Mouse (Mus musculus): ENCODE results near the gene Sept1. TPM values are rescaled to one million over a fixed set of nuclear protein-coding genes. Genes with fewer than 3 reads are reported as not detected.

Gene Sept1
- polyA plus RNA-seq, 1 experiment from 2014 or later, result 15.0 TPM

GRCm38 (mm10) chr7:127194011-127194632, 38.8 kb downstream of the Sept1 start:
- Histone ChIP-seq H3K4me1 (ENCODE audit: control insufficient read depth, insufficient read depth, low read length) (peaks cover 23% of the 10 kb centered on the region), H3K27me3 (ENCODE audit: control insufficient read depth, insufficient read depth, low read length) (no peaks in the 10 kb centered on the region), H3K9ac (ENCODE audit: low read length) (peak overlapping the region; percentile 86; the same call in 1 of the 2 replicates), H3K4me2 (ENCODE audit: low read depth, low read length) (peak overlapping the region; percentile 93; the same call in 1 of the 2 replicates), H3K4me3 (replicated peaks; ENCODE audit: low read length) (no peak overlapping the region; the same call in 1 of the 2 replicates), H3K9me3 (replicated peaks; ENCODE audit: control insufficient read depth, low read length) (no peaks in the 10 kb centered on the region), H3K36me3 (ENCODE audit: control insufficient read depth, insufficient read depth, low read length) (peaks cover 22% of the 10 kb centered on the region), H3K27ac (ENCODE audit: low read length) (no peak overlapping the region)
- no peak for ATAC-seq (ENCODE audit: insufficient read depth, low FRiP score)
- WGBS, result 87% methylated on average over 17 of the region's 17 CpGs

DNA sequence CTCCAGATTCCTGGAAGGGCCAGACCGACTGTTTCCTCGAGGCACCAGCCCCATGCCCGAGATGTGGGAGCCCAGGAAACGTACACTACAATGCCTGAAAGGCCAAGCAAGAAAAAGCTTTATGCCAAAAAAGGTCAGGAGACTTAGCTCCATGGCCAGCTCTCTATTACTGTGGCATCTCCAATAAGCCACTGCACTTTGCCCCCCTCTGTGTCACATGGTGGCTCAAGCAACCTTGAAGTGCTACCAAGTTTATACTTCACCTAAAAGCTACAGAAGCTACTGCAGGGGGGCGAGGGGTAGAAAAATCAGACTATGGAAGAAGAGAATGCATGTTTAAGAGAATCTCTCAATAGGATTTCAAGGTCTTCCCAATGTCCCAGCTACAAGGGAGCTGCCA, 39.9 kb downstream of the Sept1 start:
- 93% methylated on average over 5 of the region's 5 CpGs for WGBS
- H3K27me3 ChIP-seq (ENCODE audit: control insufficient read depth, insufficient read depth, low read length), result no peaks in the 10 kb centered on the region
- no peak overlapping the region for H3K4me2 ChIP-seq (ENCODE audit: low read depth, low read length)
- H3K4me3 ChIP-seq (replicated peaks; ENCODE audit: low read length), result no peak overlapping the region
- H3K9ac ChIP-seq (ENCODE audit: low read length), result no peak overlapping the region
- H3K4me1 ChIP-seq (ENCODE audit: control insufficient read depth, insufficient read depth, low read length), result peaks cover 23% of the 10 kb centered on the region
- H3K36me3 ChIP-seq (ENCODE audit: control insufficient read depth, insufficient read depth, low read length), result peaks cover 14% of the 10 kb centered on the region
- no peak overlapping the region for H3K27ac ChIP-seq (ENCODE audit: low read length)
- no peak for ATAC-seq (ENCODE audit: insufficient read depth, low FRiP score)
- H3K9me3 ChIP-seq (replicated peaks; ENCODE audit: control insufficient read depth, low read length), result no peaks in the 10 kb centered on the region

- no peak overlapping the region for H3K4me2 ChIP-seq (ENCODE audit: low read depth, low read length)
- 78% methylated on average over 6 of the region's 6 CpGs for WGBS
- no peak overlapping the region for H3K4me3 ChIP-seq (replicated peaks; ENCODE audit: low read length)
- peaks cover 14% of the 10 kb centered on the region for H3K36me3 ChIP-seq (ENCODE audit: control insufficient read depth, insufficient read depth, low read length)
- H3K9ac ChIP-seq (ENCODE audit: low read length), result no peak overlapping the region
- no peak for ATAC-seq (ENCODE audit: insufficient read depth, low FRiP score)
- no peaks in the 10 kb centered on the region for H3K9me3 ChIP-seq (replicated peaks; ENCODE audit: control insufficient read depth, low read length)
- H3K4me1 ChIP-seq (ENCODE audit: control insufficient read depth, insufficient read depth, low read length), result peaks cover 14% of the 10 kb centered on the region
- no peaks in the 10 kb centered on the region for H3K27me3 ChIP-seq (ENCODE audit: control insufficient read depth, insufficient read depth, low read length)
- H3K27ac ChIP-seq (ENCODE audit: low read length), result no peak overlapping the region
Measured at GRCm38 (mm10) chr7:127190672-127191071, 42.3 kb downstream of the Sept1 start.

GRCm38 (mm10) chr7:127188305-127189276, 44.3 kb downstream of the Sept1 start:
- H3K9ac ChIP-seq (ENCODE audit: low read length), result no peak overlapping the region
- no peaks in the 10 kb centered on the region for H3K4me1 ChIP-seq (ENCODE audit: control insufficient read depth, insufficient read depth, low read length)
- no peak overlapping the region for H3K4me3 ChIP-seq (replicated peaks; ENCODE audit: low read length)
- WGBS, result 79% methylated on average over 17 of the region's 17 CpGs
- no peak overlapping the region for H3K27ac ChIP-seq (ENCODE audit: low read length)
- H3K36me3 ChIP-seq (ENCODE audit: control insufficient read depth, insufficient read depth, low read length), result peaks cover 8% of the 10 kb centered on the region; the same call in 1 of the 2 replicates
- no peaks in the 10 kb centered on the region for H3K9me3 ChIP-seq (replicated peaks; ENCODE audit: control insufficient read depth, low read length)
- H3K4me2 ChIP-seq (ENCODE audit: low read depth, low read length), result no peak overlapping the region
- no peak for ATAC-seq (ENCODE audit: insufficient read depth, low FRiP score)
- no peaks in the 10 kb centered on the region for H3K27me3 ChIP-seq (ENCODE audit: control insufficient read depth, insufficient read depth, low read length)

DNA sequence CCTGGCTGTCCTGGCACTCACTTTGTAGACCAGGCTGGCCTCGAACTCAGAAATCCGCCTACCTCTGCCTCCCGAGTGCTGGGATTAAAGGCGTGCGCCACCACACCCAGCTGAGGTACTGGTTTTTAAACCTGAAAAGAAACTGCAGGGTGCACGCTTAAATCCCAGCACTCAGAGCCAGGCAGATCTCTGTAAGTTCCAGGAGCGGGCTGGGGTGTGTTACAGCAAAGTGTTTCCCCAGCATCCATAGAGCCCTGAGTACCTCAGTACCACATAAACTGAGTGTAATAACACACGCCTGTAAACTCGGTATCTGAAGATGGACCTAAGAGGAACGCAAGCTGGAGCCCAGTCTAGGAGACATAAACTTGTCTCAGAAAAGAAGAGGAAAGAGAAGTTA, 45.6 kb downstream of the Sept1 start:
- no peak overlapping the region for H3K27ac ChIP-seq (ENCODE audit: low read length)
- H3K9me3 ChIP-seq (replicated peaks; ENCODE audit: control insufficient read depth, low read length), result no peaks in the 10 kb centered on the region
- no peak overlapping the region for H3K4me3 ChIP-seq (replicated peaks; ENCODE audit: low read length)
- H3K27me3 ChIP-seq (ENCODE audit: control insufficient read depth, insufficient read depth, low read length), result no peaks in the 10 kb centered on the region
- no peak overlapping the region for H3K9ac ChIP-seq (ENCODE audit: low read length)
- no peaks in the 10 kb centered on the region for H3K4me1 ChIP-seq (ENCODE audit: control insufficient read depth, insufficient read depth, low read length)
- H3K4me2 ChIP-seq (ENCODE audit: low read depth, low read length), result no peak overlapping the region
- WGBS, result 70% methylated on average over 10 of the region's 10 CpGs
- peaks cover 3% of the 10 kb centered on the region; the same call in 1 of the 2 replicates for H3K36me3 ChIP-seq (ENCODE audit: control insufficient read depth, insufficient read depth, low read length)
- ATAC-seq (ENCODE audit: insufficient read depth, low FRiP score), result no peak

DNA sequence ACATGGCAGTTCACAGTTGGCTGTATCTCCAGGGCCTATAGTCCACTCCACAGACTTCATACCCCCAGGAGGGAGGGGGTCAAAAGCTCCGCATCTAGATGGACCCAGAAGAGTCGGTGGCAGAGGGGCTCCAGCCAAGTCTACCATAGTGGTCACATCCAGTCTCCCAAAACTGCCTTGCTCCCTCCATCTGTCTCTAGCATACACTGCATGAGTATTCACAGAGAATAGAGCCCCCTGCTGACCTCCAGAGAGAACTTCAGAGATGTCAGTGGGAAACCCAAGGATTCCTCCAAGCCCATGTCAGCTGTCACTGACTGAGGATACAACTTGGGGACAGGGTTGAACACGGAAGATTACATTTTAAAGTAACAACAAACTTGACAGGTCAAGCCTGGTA, 47.3 kb downstream of the Sept1 start:
- 61% methylated on average over 3 of the region's 3 CpGs for WGBS
- no peak for ATAC-seq (ENCODE audit: insufficient read depth, low FRiP score)
- H3K9me3 ChIP-seq (replicated peaks; ENCODE audit: control insufficient read depth, low read length), result no peaks in the 10 kb centered on the region

DNA sequence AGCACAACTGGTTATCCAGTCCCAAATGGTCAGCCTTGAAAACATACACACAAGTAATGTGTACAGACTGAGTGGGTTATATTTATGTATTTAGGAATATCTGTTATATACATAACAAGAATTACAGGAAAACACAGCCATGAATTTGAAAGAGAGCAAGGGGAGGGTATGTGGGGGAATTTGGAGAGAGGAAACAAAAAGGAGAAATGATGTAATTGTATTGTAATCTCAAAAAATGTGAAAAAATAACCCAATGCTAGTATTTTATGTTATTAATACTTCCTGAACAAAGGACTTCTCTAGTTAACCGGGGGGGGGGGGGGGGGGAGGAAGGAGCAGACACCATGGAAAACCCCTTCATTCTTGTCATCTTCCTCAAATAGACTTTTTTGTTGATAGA, 48.2 kb downstream of the Sept1 start:
- WGBS, result 25% methylated on average over 1 of the region's 1 CpGs
- no peak overlapping the region for H3K27ac ChIP-seq (ENCODE audit: low read length)
- H3K27me3 ChIP-seq (ENCODE audit: control insufficient read depth, insufficient read depth, low read length), result no peaks in the 10 kb centered on the region
- H3K36me3 ChIP-seq (ENCODE audit: control insufficient read depth, insufficient read depth, low read length), result no peaks in the 10 kb centered on the region
- no peak overlapping the region for H3K4me3 ChIP-seq (replicated peaks; ENCODE audit: low read length)
- no peaks in the 10 kb centered on the region for H3K9me3 ChIP-seq (replicated peaks; ENCODE audit: control insufficient read depth, low read length)
- H3K4me1 ChIP-seq (ENCODE audit: control insufficient read depth, insufficient read depth, low read length), result no peaks in the 10 kb centered on the region
- ATAC-seq (ENCODE audit: insufficient read depth, low FRiP score), result no peak
- no peak overlapping the region for H3K4me2 ChIP-seq (ENCODE audit: low read depth, low read length)
- H3K9ac ChIP-seq (ENCODE audit: low read length), result no peak overlapping the region

More for the DNA sequence above, 47.3 kb downstream of the Sept1 start:
- Histone ChIP-seq H3K4me1 (ENCODE audit: control insufficient read depth, insufficient read depth, low read length) (no peaks in the 10 kb centered on the region), H3K4me2 (ENCODE audit: low read depth, low read length) (no peak overlapping the region), H3K9ac (ENCODE audit: low read length) (no peak overlapping the region), H3K27ac (ENCODE audit: low read length) (no peak overlapping the region), H3K36me3 (ENCODE audit: control insufficient read depth, insufficient read depth, low read length) (no peaks in the 10 kb centered on the region), H3K4me3 (replicated peaks; ENCODE audit: low read length) (no peak overlapping the region), H3K27me3 (ENCODE audit: control insufficient read depth, insufficient read depth, low read length) (no peaks in the 10 kb centered on the region)

DNA sequence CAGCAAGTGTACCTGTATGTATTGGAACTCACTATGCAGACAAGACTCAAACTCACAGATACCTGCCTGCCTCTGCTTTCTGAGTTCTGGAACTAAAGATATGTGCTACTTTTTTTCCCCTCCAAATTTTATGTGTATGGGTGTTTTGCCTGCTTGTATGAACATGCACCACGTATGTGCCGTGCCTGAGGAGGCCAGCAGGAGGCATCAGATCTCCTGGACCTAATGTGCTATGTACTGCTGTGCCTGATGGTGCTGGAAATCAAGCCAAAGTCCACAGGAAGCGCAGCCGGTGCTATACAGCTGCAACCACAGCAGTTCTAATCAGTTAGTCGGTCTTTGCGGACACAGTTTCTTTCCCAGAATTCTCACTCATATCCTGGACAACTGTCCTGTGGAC, 49.1 kb downstream of the Sept1 start:
- Histone ChIP-seq H3K9me3 (replicated peaks; ENCODE audit: control insufficient read depth, low read length) (no peaks in the 10 kb centered on the region), H3K4me3 (replicated peaks; ENCODE audit: low read length) (no peak overlapping the region), H3K4me1 (ENCODE audit: control insufficient read depth, insufficient read depth, low read length) (no peaks in the 10 kb centered on the region), H3K4me2 (ENCODE audit: low read depth, low read length) (no peak overlapping the region), H3K36me3 (ENCODE audit: control insufficient read depth, insufficient read depth, low read length) (no peaks in the 10 kb centered on the region), H3K9ac (ENCODE audit: low read length) (no peak overlapping the region), H3K27ac (ENCODE audit: low read length) (no peak overlapping the region), H3K27me3 (ENCODE audit: control insufficient read depth, insufficient read depth, low read length) (no peaks in the 10 kb centered on the region)
- WGBS, result 71% methylated on average over 6 of the region's 6 CpGs
- ATAC-seq (ENCODE audit: insufficient read depth, low FRiP score), result no peak

DNA sequence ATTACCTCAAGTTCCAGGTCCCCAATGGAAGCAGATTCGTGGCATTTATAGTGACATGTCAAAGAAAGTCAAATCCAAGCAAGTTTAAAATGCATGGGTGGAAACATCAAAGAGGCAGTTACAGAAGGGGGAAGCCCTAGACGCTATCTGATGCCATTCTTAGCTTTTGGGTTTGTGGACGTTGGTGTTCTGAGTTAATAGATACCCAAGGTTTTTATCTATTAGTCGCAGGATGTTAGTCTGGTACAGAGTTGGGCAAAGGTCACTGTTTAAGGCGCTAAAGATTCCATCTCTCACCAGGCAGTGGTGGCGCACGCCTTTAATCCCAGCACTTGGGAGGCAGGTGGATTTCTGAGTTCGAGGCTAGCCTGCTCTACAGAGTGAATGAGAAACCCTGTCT, 49.6 kb downstream of the Sept1 start:
- no peak overlapping the region for H3K4me3 ChIP-seq (replicated peaks; ENCODE audit: low read length)
- 64% methylated on average over 8 of the region's 8 CpGs for WGBS
- H3K9me3 ChIP-seq (replicated peaks; ENCODE audit: control insufficient read depth, low read length), result no peaks in the 10 kb centered on the region
- H3K36me3 ChIP-seq (ENCODE audit: control insufficient read depth, insufficient read depth, low read length), result no peaks in the 10 kb centered on the region
- no peaks in the 10 kb centered on the region for H3K27me3 ChIP-seq (ENCODE audit: control insufficient read depth, insufficient read depth, low read length)
- no peak overlapping the region for H3K9ac ChIP-seq (ENCODE audit: low read length)
- no peak overlapping the region for H3K4me2 ChIP-seq (ENCODE audit: low read depth, low read length)
- no peak overlapping the region for H3K27ac ChIP-seq (ENCODE audit: low read length)
- H3K4me1 ChIP-seq (ENCODE audit: control insufficient read depth, insufficient read depth, low read length), result no peaks in the 10 kb centered on the region
- ATAC-seq (ENCODE audit: insufficient read depth, low FRiP score), result no peak

All from stomach, embryonic 16.5 days (tissue).